Mouse (Mus musculus) mammary gland, adult 2 months (tissue): ENCODE measurements around the gene Pak1. TPM values are rescaled to one million over a fixed set of nuclear protein-coding genes. Genes with fewer than 3 reads are reported as not detected.

ENCODE experiments used
- polyA plus RNA-seq: library from polyadenylated mRNA; depleted of rRNA; stranded (reverse); fragments of >200 nt; gene quantifications from 2 replicates; pipeline ENCODE4 v1.2.3, GENCODE M21; 2012; ENCODE audit warnings: low replicate concordance; rRNA removed

Pak1 gene
- polyA plus RNA-seq: 10.2 and 11.5 TPM in 2 replicates

DNA sequence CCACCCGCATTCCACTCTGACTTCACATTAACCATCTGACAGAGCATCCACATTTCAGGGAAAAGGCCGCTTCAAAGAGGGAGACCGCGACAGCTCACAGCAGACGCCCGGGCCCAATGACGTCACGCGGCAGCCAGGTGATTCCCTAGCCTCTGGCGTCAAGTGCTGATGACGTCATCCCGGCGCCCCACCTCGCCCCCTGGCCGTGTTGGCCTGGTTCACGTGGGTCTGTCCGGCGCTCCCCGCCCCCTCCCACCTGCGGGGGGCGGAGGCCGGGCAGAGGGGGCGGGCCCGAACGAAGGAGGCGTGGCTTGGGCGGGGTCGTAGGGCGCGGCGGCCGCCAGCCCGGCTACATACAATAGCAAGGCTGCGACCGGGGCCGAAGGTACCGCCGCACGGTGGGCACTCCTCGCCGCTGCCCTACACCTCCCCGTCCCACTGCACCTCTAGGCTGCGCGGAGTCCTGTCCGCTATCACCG is at the start of gene Pak1:
Gene Pak1, plus strand, starts transcription at position 352 of the 479 bp plus-strand sequence.

DNA sequence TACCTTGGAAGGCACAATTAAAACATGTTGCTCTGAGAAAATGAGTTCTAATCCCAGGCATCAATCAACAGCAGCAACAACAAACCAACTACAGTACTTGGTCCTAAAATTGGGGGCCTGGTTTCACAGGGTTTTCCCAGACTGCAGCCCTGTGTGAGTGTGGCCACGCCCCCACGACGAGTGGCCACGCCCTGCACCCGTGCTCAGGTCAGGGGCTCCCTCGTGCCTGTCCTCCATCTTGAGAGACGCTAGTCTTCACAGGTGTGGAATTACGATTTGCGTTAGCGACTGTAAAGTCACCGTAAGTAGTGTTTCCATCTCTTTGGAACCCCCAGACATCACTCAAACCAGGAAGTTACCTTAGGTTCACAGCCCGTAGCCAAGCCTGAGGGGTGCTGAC is 131.4 kb downstream of the Pak1 start, which contains the start of gene Gdpd4:
Gene Gdpd4, plus strand, starts transcription at position 214 of the 400 bp plus-strand sequence.

Other genes starting within 250 kb of the Pak1 start
- 33.0 and 66.8 TPM in 2 replicates for gene Aamdc, start 209.0 kb upstream of the Pak1 start, polyA plus RNA-seq
- 1.6 and 2.5 TPM in 2 replicates for gene Rsf1, start 208.7 kb upstream of the Pak1 start, polyA plus RNA-seq
- gene Clns1a, start 91.9 kb upstream of the Pak1 start, polyA plus RNA-seq: 23.8 and 24.8 TPM in 2 replicates
- gene Aqp11, start 50.3 kb upstream of the Pak1 start, polyA plus RNA-seq: 9.9 and 11.0 TPM in 2 replicates
- gene Gdpd4, start 131.4 kb downstream of the Pak1 start, polyA plus RNA-seq: 0.06 TPM in 1 of 2 replicates, not detected in the other